7 mouse cellular contexts compared by ENCODE assay signal in the genomic region with DNA sequence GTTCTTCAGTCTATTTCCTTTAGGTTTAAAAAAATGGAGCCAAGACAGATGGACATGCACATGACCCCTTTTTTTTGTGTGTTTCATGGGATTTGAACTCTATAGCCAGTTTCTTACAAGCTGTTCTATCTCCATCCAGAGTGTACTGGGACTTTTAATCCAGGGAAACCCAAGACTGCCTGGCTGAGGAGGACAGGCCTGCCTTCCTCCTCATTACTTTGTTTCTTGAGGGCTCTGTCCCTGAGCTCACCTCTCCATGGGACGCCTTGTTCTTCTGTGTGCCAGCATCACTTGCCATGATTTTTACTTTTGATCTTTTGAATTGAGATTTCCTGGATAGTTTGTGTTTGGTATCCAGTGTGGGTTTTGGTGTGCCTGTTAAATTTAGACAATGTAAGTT. TPM values are rescaled to one million over a fixed set of nuclear protein-coding genes. Genes with fewer than 3 reads are reported as not detected.
DNase-seq lines count a peak whose midpoint lies in the region; ATAC-seq lines count a peak whose summit lies in the region.

No protein-coding gene starts in this region.

- no peaks in the 10 kb centered on the region for H3K27me3 ChIP-seq in megakaryocyte, embryonic 14.5 days (replicated peaks)
- H3K27me3 ChIP-seq in forebrain, embryonic 14.5 days (replicated peaks; ENCODE audit: control insufficient read depth, insufficient read depth, low read length), result no peaks in the 10 kb centered on the region
- no peaks in the 10 kb centered on the region for H3K27me3 ChIP-seq in liver, embryonic 12.5 days (replicated peaks)

- peaks cover 14% of the 10 kb centered on the region for H3K36me3 ChIP-seq in megakaryocyte, embryonic 14.5 days (replicated peaks; ENCODE audit: low read length)
- H3K36me3 ChIP-seq in forebrain, embryonic 14.5 days (ENCODE audit: control insufficient read depth, insufficient read depth, low read length), result no peaks in the 10 kb centered on the region
- H3K36me3 ChIP-seq in liver, embryonic 12.5 days, result peaks cover 16% of the 10 kb centered on the region

- 87% methylated on average over 1 of the region's 1 CpGs for WGBS in forebrain, embryonic 14.5 days
- 64% methylated on average over 1 of the region's 1 CpGs for WGBS in liver, embryonic 12.5 days (ENCODE audit: insufficient replicate concordance)

- H3K27ac ChIP-seq in forebrain, embryonic 14.5 days (ENCODE audit: low read depth, low read length), result no peak overlapping the region
- peak overlapping the region; percentile 96; the same call in 1 of the 2 replicates for H3K27ac ChIP-seq in liver, embryonic 12.5 days

- H3K9ac ChIP-seq in forebrain, embryonic 14.5 days (ENCODE audit: low read length), result peak overlapping the region; percentile 85; the same call in 1 of the 2 replicates
- peak overlapping the region; percentile 97 for H3K9ac ChIP-seq in liver, embryonic 12.5 days

- no peaks in the 10 kb centered on the region for H3K9me3 ChIP-seq in megakaryocyte, embryonic 14.5 days
- no peaks in the 10 kb centered on the region for H3K9me3 ChIP-seq in forebrain, embryonic 14.5 days (replicated peaks; ENCODE audit: control insufficient read depth, low read length)
- H3K9me3 ChIP-seq in liver, embryonic 12.5 days (replicated peaks), result no peaks in the 10 kb centered on the region

- H3K4me3 ChIP-seq in megakaryocyte, embryonic 14.5 days (replicated peaks), result peak overlapping the region; percentile 96
- peak overlapping the region; percentile 90 for H3K4me3 ChIP-seq in forebrain, embryonic 14.5 days (ENCODE audit: low read depth, low read length)
- H3K4me3 ChIP-seq in liver, embryonic 12.5 days, result peak overlapping the region; percentile 96

- ATAC-seq in megakaryocyte, adult 5-6 weeks (ENCODE audit: poor library complexity, severe bottlenecking), result no peak
- ATAC-seq in forebrain, embryonic 14.5 days, result no peak
- ATAC-seq in liver, embryonic 12.5 days, result no peak

- peaks cover 49% of the 10 kb centered on the region for H3K4me1 ChIP-seq in megakaryocyte, embryonic 14.5 days
- H3K4me1 ChIP-seq in forebrain, embryonic 14.5 days (ENCODE audit: control insufficient read depth, insufficient read depth, low read length), result peaks cover 13% of the 10 kb centered on the region
- peaks cover 53% of the 10 kb centered on the region for H3K4me1 ChIP-seq in liver, embryonic 12.5 days

- DNase-seq in forebrain, embryonic 14.5 days (ENCODE audit: low spot score), result no peak
- DNase-seq in ovary, adult 18-20 months (ENCODE audit: low spot score), result no peak
- DNase-seq in cerebellum, postnatal 10 days, result no peak
- DNase-seq in yolk sac, embryonic 10.5 days (ENCODE audit: low spot score), result no peak

- peak overlapping the region; percentile 72 for H3K4me2 ChIP-seq in forebrain, embryonic 14.5 days (ENCODE audit: low read length)
- peak overlapping the region; percentile 89 for H3K4me2 ChIP-seq in liver, embryonic 12.5 days

RNA-seq across cellular contexts. Expression of gene Papola, which starts 1.6 kb away (rescaled TPM):
- 30.8 and 73.1 TPM in 2 replicates for polyA plus RNA-seq in megakaryocyte, embryonic 14.5 days (2012; ENCODE audit: insufficient read depth, low replicate concordance)
- total RNA-seq in megakaryocyte, adult 5-6 weeks (2015), result 218 and 251 TPM in 2 replicates
- total RNA-seq in megakaryocyte, adult 5-6 weeks (2017), result 129 and 148 TPM in 2 replicates
- 164 and 176 TPM in 2 replicates for polyA plus RNA-seq in forebrain, embryonic 14.5 days (2014; fragmentation: Nextera tagmentation; extraction: Ambion mirVana)
- polyA plus RNA-seq in liver, embryonic 12.5 days (2016; fragmentation: Nextera tagmentation; extraction: Ambion mirVana), result 176 and 181 TPM in 2 replicates
